Mouse (Mus musculus): Measurements from ENCODE around the gene Pim3.

DNA sequence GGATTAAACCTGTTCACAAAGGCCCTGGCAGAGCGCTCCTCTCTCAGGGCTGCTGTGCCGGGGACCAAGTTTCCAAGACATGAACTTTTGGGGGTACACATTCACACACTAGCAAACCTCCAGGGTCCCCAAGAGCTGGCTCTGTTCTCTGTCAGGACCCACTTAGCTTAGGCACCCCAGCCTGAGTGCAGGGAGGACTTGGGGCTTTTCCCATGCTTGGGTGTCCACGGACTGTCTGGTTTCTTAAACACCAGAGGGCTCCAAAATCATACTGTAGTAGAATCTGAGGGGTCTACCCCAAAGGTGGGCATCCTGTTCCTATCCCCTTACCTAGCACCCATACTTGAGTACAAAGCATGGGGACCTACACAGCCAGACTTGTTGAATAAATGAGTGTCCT is 28.0 kb downstream of the Pim3 start:
- TF ChIP-seq CTCF (IDR thresholded peaks at IDR 0.05; ENCODE audit: control insufficient read depth, insufficient read depth, insufficient read length) (no peak), USF1 (IDR thresholded peaks at IDR 0.05; ENCODE audit: low read depth) (no peak), MYOG (IDR thresholded peaks at IDR 0.05; ENCODE audit: control insufficient read depth, extremely low read depth, insufficient read length) (no peak), MYOD1 (IDR thresholded peaks at IDR 0.05; ENCODE audit: control insufficient read depth, insufficient read length, low read depth) (no peak), MAX (IDR thresholded peaks at IDR 0.05) (no peak), CEBPB (IDR thresholded peaks at IDR 0.05; ENCODE audit: low read depth) (no peak)

Measured in C2C12 (cell line).